Mouse (Mus musculus): ENCODE results near the gene Zfp956. TPM values are rescaled to one million over a fixed set of nuclear protein-coding genes. Genes with fewer than 3 reads are reported as not detected.

Zfp956 gene
- total and polyA plus RNA-seq, 2 experiments from 2014 or later, result 2.0 to 2.2 TPM

GRCm38 (mm10) chr6:47909007-47909406 lies 44.2 kb upstream of the Zfp956 start:
- DNase-seq (ENCODE audit: low spot score), result no peak
- H3K36me3 ChIP-seq (replicated peaks; ENCODE audit: control insufficient read depth, insufficient read depth, low read length), result peaks cover 40% of the 10 kb centered on the region
- H3K4me1 ChIP-seq (ENCODE audit: control insufficient read depth, insufficient read depth), result no peaks in the 10 kb centered on the region
- no peaks in the 10 kb centered on the region; the same call in 1 of the 2 replicates for H3K9me3 ChIP-seq (replicated peaks; ENCODE audit: control insufficient read depth, low read length)
- ATAC-seq (ENCODE audit: insufficient read depth, low read depth), result no peak
- no peak for TF ChIP-seq EP300 (IDR thresholded peaks at IDR 0.05; ENCODE audit: low read depth)
- TF ChIP-seq CTCF (IDR thresholded peaks at IDR 0.05; ENCODE audit: low read depth), result no peak
- no peak overlapping the region for H3K4me3 ChIP-seq (ENCODE audit: low read depth, low read length)
- H3K27me3 ChIP-seq (ENCODE audit: control insufficient read depth, insufficient read depth, low read length), result no peaks in the 10 kb centered on the region
- no peak overlapping the region for H3K9ac ChIP-seq (replicated peaks; ENCODE audit: low read depth, low read length)
- 60% methylated on average over 1 of the region's 1 CpGs for WGBS
- no peak overlapping the region for H3K27ac ChIP-seq (ENCODE audit: low read depth)
- no peak overlapping the region for H3K4me2 ChIP-seq (ENCODE audit: low read depth, low read length)

- DNase-seq (ENCODE audit: low spot score), result no peak
- Histone ChIP-seq H3K9me3 (replicated peaks; ENCODE audit: control insufficient read depth, low read length) (no peaks in the 10 kb centered on the region), H3K4me1 (ENCODE audit: control insufficient read depth, insufficient read depth) (no peaks in the 10 kb centered on the region), H3K9ac (replicated peaks; ENCODE audit: low read depth, low read length) (no peak overlapping the region), H3K36me3 (replicated peaks; ENCODE audit: control insufficient read depth, insufficient read depth, low read length) (peaks cover 13% of the 10 kb centered on the region; the same call in 1 of the 2 replicates), H3K4me2 (ENCODE audit: low read depth, low read length) (no peak overlapping the region), H3K27ac (ENCODE audit: low read depth) (no peak overlapping the region), H3K27me3 (ENCODE audit: control insufficient read depth, insufficient read depth, low read length) (no peaks in the 10 kb centered on the region), H3K4me3 (ENCODE audit: low read depth, low read length) (no peak overlapping the region)
- TF ChIP-seq EP300 (IDR thresholded peaks at IDR 0.05; ENCODE audit: low read depth), result no peak
- no peak for TF ChIP-seq CTCF (IDR thresholded peaks at IDR 0.05; ENCODE audit: low read depth)
- no peak for ATAC-seq (ENCODE audit: insufficient read depth, low read depth)
- 64% methylated on average over 1 of the region's 1 CpGs for WGBS
These were observed 41.5 kb upstream of the Zfp956 start for GRCm38 (mm10) chr6:47911650-47912049.

- TF ChIP-seq EP300 (IDR thresholded peaks at IDR 0.05; ENCODE audit: low read depth), result no peak
- H3K36me3 ChIP-seq (replicated peaks; ENCODE audit: control insufficient read depth, insufficient read depth, low read length), result no peaks in the 10 kb centered on the region
- ATAC-seq (ENCODE audit: insufficient read depth, low read depth), result no peak
These were observed 40.2 kb upstream of the Zfp956 start for GRCm38 (mm10) chr6:47912991-47913390.

GRCm38 (mm10) chr6:47917051-47917450 lies 36.1 kb upstream of the Zfp956 start:
- Histone ChIP-seq H3K4me1 (ENCODE audit: control insufficient read depth, insufficient read depth) (peaks cover 9% of the 10 kb centered on the region), H3K9ac (replicated peaks; ENCODE audit: low read depth, low read length) (no peak overlapping the region), H3K4me2 (ENCODE audit: low read depth, low read length) (no peak overlapping the region), H3K36me3 (replicated peaks; ENCODE audit: control insufficient read depth, insufficient read depth, low read length) (no peaks in the 10 kb centered on the region), H3K4me3 (ENCODE audit: low read depth, low read length) (no peak overlapping the region), H3K9me3 (replicated peaks; ENCODE audit: control insufficient read depth, low read length) (no peaks in the 10 kb centered on the region), H3K27ac (ENCODE audit: low read depth) (no peak overlapping the region), H3K27me3 (ENCODE audit: control insufficient read depth, insufficient read depth, low read length) (no peaks in the 10 kb centered on the region)
- 67% methylated on average over 5 of the region's 5 CpGs for WGBS
- DNase-seq (ENCODE audit: low spot score) (no peak), ATAC-seq (ENCODE audit: insufficient read depth, low read depth) (no peak)
- TF ChIP-seq CTCF (IDR thresholded peaks at IDR 0.05; ENCODE audit: low read depth) (no peak), EP300 (IDR thresholded peaks at IDR 0.05; ENCODE audit: low read depth) (no peak)

More at GRCm38 (mm10) chr6:47912991-47913390, 40.2 kb upstream of the Zfp956 start:
- Histone ChIP-seq H3K4me2 (ENCODE audit: low read depth, low read length) (no peak overlapping the region), H3K9me3 (replicated peaks; ENCODE audit: control insufficient read depth, low read length) (no peaks in the 10 kb centered on the region), H3K4me1 (ENCODE audit: control insufficient read depth, insufficient read depth) (no peaks in the 10 kb centered on the region), H3K27ac (ENCODE audit: low read depth) (no peak overlapping the region), H3K27me3 (ENCODE audit: control insufficient read depth, insufficient read depth, low read length) (no peaks in the 10 kb centered on the region), H3K4me3 (ENCODE audit: low read depth, low read length) (no peak overlapping the region), H3K9ac (replicated peaks; ENCODE audit: low read depth, low read length) (no peak overlapping the region)
- DNase-seq (ENCODE audit: low spot score), result no peak
- whole genome bisulfite sequencing, result 49% methylated on average over 3 of the region's 3 CpGs

GRCm38 (mm10) chr6:47918768-47919274 lies 34.4 kb upstream of the Zfp956 start:
- no peaks in the 10 kb centered on the region for H3K36me3 ChIP-seq (replicated peaks; ENCODE audit: control insufficient read depth, insufficient read depth, low read length)
- no peak overlapping the region for H3K9ac ChIP-seq (replicated peaks; ENCODE audit: low read depth, low read length)
- peaks cover 11% of the 10 kb centered on the region for H3K4me1 ChIP-seq (ENCODE audit: control insufficient read depth, insufficient read depth)
- WGBS, result 75% methylated on average over 3 of the region's 3 CpGs
- TF ChIP-seq EP300 (IDR thresholded peaks at IDR 0.05; ENCODE audit: low read depth) (no peak), CTCF (IDR thresholded peaks at IDR 0.05; ENCODE audit: low read depth) (no peak)
- H3K4me2 ChIP-seq (ENCODE audit: low read depth, low read length), result no peak overlapping the region
- H3K27me3 ChIP-seq (ENCODE audit: control insufficient read depth, insufficient read depth, low read length), result no peaks in the 10 kb centered on the region
- no peak for DNase-seq (ENCODE audit: low spot score)
- no peak for ATAC-seq (ENCODE audit: insufficient read depth, low read depth)
- H3K9me3 ChIP-seq (replicated peaks; ENCODE audit: control insufficient read depth, low read length), result no peaks in the 10 kb centered on the region
- no peak overlapping the region for H3K4me3 ChIP-seq (ENCODE audit: low read depth, low read length)
- H3K27ac ChIP-seq (ENCODE audit: low read depth), result no peak overlapping the region
